Mouse (Mus musculus): ENCODE measurements around the gene Zfp354a. TPM values are rescaled to one million over a fixed set of nuclear protein-coding genes. Genes with fewer than 3 reads are reported as not detected.

The Zfp354a gene
- polyA plus RNA-seq, 1 experiment from 2014 or later: 7.8 TPM

DNA sequence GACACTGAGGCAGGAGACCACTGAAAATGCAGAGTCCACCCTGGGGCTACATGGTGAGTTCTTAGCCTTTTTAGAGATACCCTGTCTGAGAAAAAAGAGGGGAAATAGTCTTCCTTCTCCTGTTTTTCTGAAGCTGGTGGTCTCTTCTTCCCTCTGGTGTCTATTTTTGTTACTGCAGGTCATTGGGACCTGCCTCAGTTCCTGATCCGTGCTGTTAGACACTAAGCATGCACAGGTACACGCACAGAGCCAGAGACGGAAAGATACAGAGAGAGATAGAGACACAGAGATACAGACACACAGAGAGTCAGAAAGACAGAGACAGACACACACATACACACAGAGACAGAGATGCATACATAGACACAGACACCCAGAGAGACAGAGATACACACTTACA is 5.8 kb upstream of the Zfp354a start:
- H3K9me3 ChIP-seq: no peaks in the 10 kb centered on the region
- no peak overlapping the region for H3K4me3 ChIP-seq
- H3K4me1 ChIP-seq: no peaks in the 10 kb centered on the region
- no peak for DNase-seq (ENCODE audit: low spot score)
- no peaks in the 10 kb centered on the region for H3K27me3 ChIP-seq (replicated peaks; ENCODE audit: low read depth, poor library complexity, severe bottlenecking)
- H3K36me3 ChIP-seq (replicated peaks): no peaks in the 10 kb centered on the region
- 55% methylated on average over 3 of the region's 3 CpGs for WGBS
- no peak overlapping the region for H3K27ac ChIP-seq (replicated peaks)

GRCm38 (mm10) chr11:51059640-51060039 is 583 bp downstream of the Zfp354a start:
- Histone ChIP-seq H3K27ac (replicated peaks) (peak overlapping the region; percentile 95), H3K4me1 (peaks cover 11% of the 10 kb centered on the region), H3K9me3 (no peaks in the 10 kb centered on the region), H3K4me3 (peak overlapping the region; percentile 89), H3K27me3 (replicated peaks; ENCODE audit: low read depth, poor library complexity, severe bottlenecking) (no peaks in the 10 kb centered on the region), H3K36me3 (replicated peaks) (peaks cover 38% of the 10 kb centered on the region)
- no peak for DNase-seq (ENCODE audit: low spot score)
- 17% methylated on average over 14 of the region's 14 CpGs for WGBS

GRCm38 (mm10) chr11:51060981-51061380 is 1.9 kb downstream of the Zfp354a start:
- Histone ChIP-seq H3K4me3 (no peak overlapping the region), H3K27ac (replicated peaks) (no peak overlapping the region), H3K27me3 (replicated peaks; ENCODE audit: low read depth, poor library complexity, severe bottlenecking) (no peaks in the 10 kb centered on the region), H3K36me3 (replicated peaks) (peaks cover 50% of the 10 kb centered on the region), H3K9me3 (no peaks in the 10 kb centered on the region), H3K4me1 (peaks cover 11% of the 10 kb centered on the region)
- no peak for DNase-seq (ENCODE audit: low spot score)
- 96% methylated on average over 6 of the region's 6 CpGs for WGBS

DNA sequence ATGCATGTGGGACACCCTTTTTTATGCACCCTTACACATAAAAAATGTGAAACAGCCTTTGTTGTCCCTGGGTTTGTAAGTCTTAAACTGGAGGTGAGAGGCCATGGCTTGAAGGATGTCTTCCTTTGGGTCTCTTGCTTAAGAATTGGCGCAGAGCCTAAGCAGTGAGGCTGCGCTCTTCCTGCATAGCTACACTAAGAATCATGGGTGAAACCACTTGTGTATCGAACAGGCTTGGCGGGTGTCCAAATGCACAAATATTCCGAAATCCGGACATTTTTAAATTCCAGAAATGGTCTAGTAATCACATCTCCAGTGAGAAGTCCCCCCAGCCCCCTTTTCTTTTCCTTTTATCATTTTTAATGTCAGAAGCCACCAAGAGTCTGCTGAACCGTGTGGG is 4.2 kb downstream of the Zfp354a start:
- Histone ChIP-seq H3K4me1 (peaks cover 11% of the 10 kb centered on the region), H3K4me3 (no peak overlapping the region), H3K27me3 (replicated peaks; ENCODE audit: low read depth, poor library complexity, severe bottlenecking) (no peaks in the 10 kb centered on the region), H3K36me3 (replicated peaks) (peaks cover 73% of the 10 kb centered on the region), H3K27ac (replicated peaks) (no peak overlapping the region), H3K9me3 (no peaks in the 10 kb centered on the region)
- DNase-seq (ENCODE audit: low spot score): no peak
- WGBS: 96% methylated on average over 7 of the region's 7 CpGs

DNA sequence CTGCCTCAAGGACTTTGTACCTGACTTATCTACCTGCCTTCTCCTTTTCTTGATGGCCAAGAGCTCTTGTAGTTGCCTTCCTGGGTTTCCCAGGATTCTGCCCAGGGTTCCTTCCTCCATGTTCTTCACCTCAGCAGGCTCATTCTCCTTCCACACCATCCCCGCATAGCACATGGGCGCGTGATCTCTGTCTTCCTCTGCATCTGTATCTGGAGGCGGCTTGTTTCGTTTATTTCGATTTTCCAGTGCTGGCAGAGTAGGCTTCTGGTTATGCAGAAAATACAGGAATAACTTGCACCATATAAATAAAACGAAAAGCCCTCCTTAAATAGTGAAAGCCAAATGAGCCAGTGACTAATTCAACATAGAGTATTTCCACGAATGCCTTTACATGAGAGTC is 4.8 kb downstream of the Zfp354a start:
- 93% methylated on average over 8 of the region's 8 CpGs for WGBS
- DNase-seq (ENCODE audit: low spot score): no peak
- Histone ChIP-seq H3K27ac (replicated peaks) (no peak overlapping the region), H3K9me3 (no peaks in the 10 kb centered on the region), H3K27me3 (replicated peaks; ENCODE audit: low read depth, poor library complexity, severe bottlenecking) (no peaks in the 10 kb centered on the region), H3K4me3 (no peak overlapping the region), H3K36me3 (replicated peaks) (peaks cover 79% of the 10 kb centered on the region), H3K4me1 (peaks cover 11% of the 10 kb centered on the region)

DNA sequence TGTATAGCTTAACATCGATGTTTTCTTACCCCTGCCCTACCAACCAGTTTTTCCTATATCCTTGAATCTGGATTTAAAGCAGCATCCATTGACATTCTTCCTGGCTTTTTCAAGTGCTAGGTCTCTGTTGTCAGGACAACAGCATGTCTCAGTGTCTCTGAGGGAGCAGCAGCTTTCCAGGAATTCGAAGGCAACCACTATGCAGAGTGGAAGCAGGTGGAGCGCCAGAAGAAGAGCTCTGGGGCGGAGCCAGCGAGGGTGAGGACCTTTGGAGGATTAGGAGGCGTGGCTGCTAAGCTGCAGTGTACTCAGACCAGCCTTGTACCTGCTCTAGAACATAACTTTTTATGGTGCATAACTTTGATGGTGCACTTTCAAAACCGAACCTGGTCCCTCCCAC is 25.5 kb downstream of the Zfp354a start:
- Histone ChIP-seq H3K36me3 (replicated peaks) (no peaks in the 10 kb centered on the region), H3K4me1 (no peaks in the 10 kb centered on the region), H3K4me3 (no peak overlapping the region), H3K9me3 (no peaks in the 10 kb centered on the region), H3K27me3 (replicated peaks; ENCODE audit: low read depth, poor library complexity, severe bottlenecking) (no peaks in the 10 kb centered on the region), H3K27ac (replicated peaks) (no peak overlapping the region)
- no peak for DNase-seq (ENCODE audit: low spot score)
- WGBS: 52% methylated on average over 7 of the region's 7 CpGs

- no peak overlapping the region for H3K27ac ChIP-seq (replicated peaks)
- no peak for DNase-seq (ENCODE audit: low spot score)
- 73% methylated on average over 13 of the region's 13 CpGs for WGBS
- H3K9me3 ChIP-seq: no peaks in the 10 kb centered on the region
- no peak overlapping the region for H3K4me3 ChIP-seq
- no peaks in the 10 kb centered on the region for H3K27me3 ChIP-seq (replicated peaks; ENCODE audit: low read depth, poor library complexity, severe bottlenecking)
- no peaks in the 10 kb centered on the region for H3K4me1 ChIP-seq
- no peaks in the 10 kb centered on the region for H3K36me3 ChIP-seq (replicated peaks)
Observed at GRCm38 (mm10) chr11:51085269-51085668, 26.2 kb downstream of the Zfp354a start.

DNA sequence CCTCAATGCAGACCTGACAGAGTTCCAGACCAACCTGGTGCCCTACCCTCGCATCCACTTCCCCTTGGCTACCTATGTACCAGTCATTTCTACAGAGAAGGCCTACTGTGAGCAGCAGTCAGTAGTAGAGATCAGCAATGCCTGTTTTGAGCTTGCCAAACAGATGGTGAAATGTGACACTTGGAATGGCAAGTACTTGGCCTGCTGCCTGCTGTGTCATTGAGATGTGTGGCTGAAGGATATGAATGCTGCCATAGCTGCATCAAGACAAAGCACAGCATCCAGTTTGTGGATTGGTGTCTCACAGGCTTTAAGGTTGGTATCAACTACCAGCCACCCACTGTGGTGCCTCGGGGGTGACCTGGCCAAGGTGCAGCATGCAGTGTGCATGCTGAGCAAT is 48.2 kb downstream of the Zfp354a start:
- H3K27ac ChIP-seq (replicated peaks): no peak overlapping the region

GRCm38 (mm10) chr11:51110621-51111020 is 51.6 kb downstream of the Zfp354a start:
- DNase-seq (ENCODE audit: low spot score): no peak
- Histone ChIP-seq H3K27me3 (replicated peaks; ENCODE audit: low read depth, poor library complexity, severe bottlenecking) (no peaks in the 10 kb centered on the region), H3K27ac (replicated peaks) (no peak overlapping the region), H3K9me3 (peaks cover 11% of the 10 kb centered on the region; the same call in 1 of the 2 replicates), H3K36me3 (replicated peaks) (no peaks in the 10 kb centered on the region), H3K4me3 (no peak overlapping the region), H3K4me1 (no peaks in the 10 kb centered on the region)
- WGBS: 73% methylated on average over 3 of the region's 3 CpGs

More for the DNA sequence above, 48.2 kb downstream of the Zfp354a start:
- Histone ChIP-seq H3K36me3 (replicated peaks) (no peaks in the 10 kb centered on the region), H3K4me1 (no peaks in the 10 kb centered on the region), H3K4me3 (no peak overlapping the region), H3K9me3 (peaks cover 7% of the 10 kb centered on the region; the same call in 1 of the 2 replicates), H3K27me3 (replicated peaks; ENCODE audit: low read depth, poor library complexity, severe bottlenecking) (no peaks in the 10 kb centered on the region)
- 72% methylated on average over 2 of the region's 2 CpGs for WGBS
- DNase-seq (ENCODE audit: low spot score): no peak

Other genes with a start within 250 kb of the Zfp354a start
- gene Zfp354c, start 231.5 kb upstream of the Zfp354a start, polyA plus RNA-seq (2016; fragmentation: Nextera tagmentation; extraction: Ambion mirVana): 33.3 and 34.1 TPM in 2 replicates
- gene Zfp879, start 217.7 kb upstream of the Zfp354a start, polyA plus RNA-seq (2016; fragmentation: Nextera tagmentation; extraction: Ambion mirVana): 0.70 and 0.96 TPM in 2 replicates
- gene Grm6, start 208.6 kb upstream of the Zfp354a start, polyA plus RNA-seq (2016; fragmentation: Nextera tagmentation; extraction: Ambion mirVana): 0.06 TPM in 1 of 2 replicates, not detected in the other
- gene Zfp454, start 171.6 kb upstream of the Zfp354a start, polyA plus RNA-seq (2016; fragmentation: Nextera tagmentation; extraction: Ambion mirVana): 13.9 and 16.2 TPM in 2 replicates
- gene Zfp2, start 143.1 kb upstream of the Zfp354a start, polyA plus RNA-seq (2016; fragmentation: Nextera tagmentation; extraction: Ambion mirVana): 21.3 and 21.6 TPM in 2 replicates
- gene Zfp354b, start 127.6 kb upstream of the Zfp354a start, polyA plus RNA-seq (2016; fragmentation: Nextera tagmentation; extraction: Ambion mirVana): 0.75 and 0.79 TPM in 2 replicates
- not detected in 2 replicates for gene 4933414I15Rik, start 115.5 kb upstream of the Zfp354a start, polyA plus RNA-seq (2016; fragmentation: Nextera tagmentation; extraction: Ambion mirVana)
- gene Prop1, start 105.5 kb upstream of the Zfp354a start, polyA plus RNA-seq (2016; fragmentation: Nextera tagmentation; extraction: Ambion mirVana): not detected in 2 replicates
- not detected in 2 replicates for gene Olfr1378, start 92.7 kb upstream of the Zfp354a start, polyA plus RNA-seq (2016; fragmentation: Nextera tagmentation; extraction: Ambion mirVana)
- gene Olfr1377, start 77.3 kb upstream of the Zfp354a start, polyA plus RNA-seq (2016; fragmentation: Nextera tagmentation; extraction: Ambion mirVana): not detected in 2 replicates
- gene Olfr51, start 55.7 kb upstream of the Zfp354a start, polyA plus RNA-seq (2016; fragmentation: Nextera tagmentation; extraction: Ambion mirVana): not detected in 2 replicates
- gene Olfr54, start 45.0 kb upstream of the Zfp354a start, polyA plus RNA-seq (2016; fragmentation: Nextera tagmentation; extraction: Ambion mirVana): not detected in 2 replicates
- gene Olfr1375, start 11.1 kb upstream of the Zfp354a start, polyA plus RNA-seq (2016; fragmentation: Nextera tagmentation; extraction: Ambion mirVana): not detected in 2 replicates
- not detected in 2 replicates for gene Gm12569, start 161.2 kb downstream of the Zfp354a start, polyA plus RNA-seq (2016; fragmentation: Nextera tagmentation; extraction: Ambion mirVana)
- 106 and 113 TPM in 2 replicates for gene Clk4, start 202.5 kb downstream of the Zfp354a start, polyA plus RNA-seq (2016; fragmentation: Nextera tagmentation; extraction: Ambion mirVana)
- gene BC049762, start 203.8 kb downstream of the Zfp354a start, polyA plus RNA-seq (2016; fragmentation: Nextera tagmentation; extraction: Ambion mirVana): 0.27 and 0.55 TPM in 2 replicates
- 21.8 and 24.3 TPM in 2 replicates for gene Col23a1, start 230.7 kb downstream of the Zfp354a start, polyA plus RNA-seq (2016; fragmentation: Nextera tagmentation; extraction: Ambion mirVana)